Mouse (Mus musculus): ENCODE results near the gene Srpr. TPM values are rescaled to one million over a fixed set of nuclear protein-coding genes. Genes with fewer than 3 reads are reported as not detected.

The Srpr gene
- polyA plus RNA-seq, 1 experiment, result not detected

GRCm38 (mm10) chr9:35264509-35264908 lies 64.5 kb downstream of the Srpr start:
- 89% methylated on average over 3 of the region's 3 CpGs for WGBS
- no peak for TF ChIP-seq CTCF (IDR thresholded peaks at IDR 0.05; ENCODE audit: insufficient read depth, low read depth, low read length)
- TF ChIP-seq POLR2A (IDR thresholded peaks at IDR 0.05; ENCODE audit: insufficient read depth, low read depth, low read length), result no peak

GRCm38 (mm10) chr9:35267146-35267975 lies 67.4 kb downstream of the Srpr start, which contains the start of the genes Fam118b and Rpusd4:
Gene Fam118b (minus strand): TSS chr9:35267805.
Gene Rpusd4 (plus strand): TSS chr9:35267865.
- Histone ChIP-seq H3K27ac (ENCODE audit: insufficient read depth, low read depth, low read length) (peak within 1 kb of the TSS; percentile 58), H3K4me1 (ENCODE audit: control insufficient read depth, insufficient read depth, low read length) (peaks cover 2% of the 10 kb centered on the region; the same call in 1 of the 2 replicates), H3K4me3 (ENCODE audit: insufficient read depth, low read depth, low read length) (peak within 1 kb of the TSS; percentile 66)
- WGBS, result under 1% methylated on average over 62 of the region's 62 CpGs
- TF ChIP-seq POLR2A (IDR thresholded peaks at IDR 0.05; ENCODE audit: insufficient read depth, low read depth, low read length), result peak; percentile 96
- TF ChIP-seq CTCF (IDR thresholded peaks at IDR 0.05; ENCODE audit: insufficient read depth, low read depth, low read length), result no peak

More at GRCm38 (mm10) chr9:35264509-35264908, 64.5 kb downstream of the Srpr start:
- no peak overlapping the region for H3K27ac ChIP-seq (ENCODE audit: insufficient read depth, low read depth, low read length)
- peaks cover 2% of the 10 kb centered on the region; the same call in 1 of the 2 replicates for H3K4me1 ChIP-seq (ENCODE audit: control insufficient read depth, insufficient read depth, low read length)
- H3K4me3 ChIP-seq (ENCODE audit: insufficient read depth, low read depth, low read length), result no peak overlapping the region

GRCm38 (mm10) chr9:35267976-35268715 lies 68.2 kb downstream of the Srpr start:
- 2% methylated on average over 21 of the region's 21 CpGs for WGBS
- peaks cover 2% of the 10 kb centered on the region; the same call in 1 of the 2 replicates for H3K4me1 ChIP-seq (ENCODE audit: control insufficient read depth, insufficient read depth, low read length)
- H3K4me3 ChIP-seq (ENCODE audit: insufficient read depth, low read depth, low read length), result peak overlapping the region; percentile 66
- peak overlapping the region; percentile 58; the same call in 1 of the 2 replicates for H3K27ac ChIP-seq (ENCODE audit: insufficient read depth, low read depth, low read length)
- TF ChIP-seq POLR2A (IDR thresholded peaks at IDR 0.05; ENCODE audit: insufficient read depth, low read depth, low read length) (no peak), CTCF (IDR thresholded peaks at IDR 0.05; ENCODE audit: insufficient read depth, low read depth, low read length) (no peak)

GRCm38 (mm10) chr9:35277855-35278365 lies 77.9 kb downstream of the Srpr start:
- TF ChIP-seq POLR2A (IDR thresholded peaks at IDR 0.05; ENCODE audit: insufficient read depth, low read depth, low read length) (no peak), CTCF (IDR thresholded peaks at IDR 0.05; ENCODE audit: insufficient read depth, low read depth, low read length) (no peak)
- H3K4me1 ChIP-seq (ENCODE audit: control insufficient read depth, insufficient read depth, low read length), result no peaks in the 10 kb centered on the region
- H3K27ac ChIP-seq (ENCODE audit: insufficient read depth, low read depth, low read length), result no peak overlapping the region
- WGBS, result 82% methylated on average over 3 of the region's 3 CpGs
- no peak overlapping the region for H3K4me3 ChIP-seq (ENCODE audit: insufficient read depth, low read depth, low read length)

GRCm38 (mm10) chr9:35278451-35278850 lies 78.5 kb downstream of the Srpr start:
- 85% methylated on average over 4 of the region's 4 CpGs for WGBS
- H3K4me1 ChIP-seq (ENCODE audit: control insufficient read depth, insufficient read depth, low read length), result no peaks in the 10 kb centered on the region
- no peak for TF ChIP-seq CTCF (IDR thresholded peaks at IDR 0.05; ENCODE audit: insufficient read depth, low read depth, low read length)
- TF ChIP-seq POLR2A (IDR thresholded peaks at IDR 0.05; ENCODE audit: insufficient read depth, low read depth, low read length), result no peak
- H3K27ac ChIP-seq (ENCODE audit: insufficient read depth, low read depth, low read length), result no peak overlapping the region
- no peak overlapping the region for H3K4me3 ChIP-seq (ENCODE audit: insufficient read depth, low read depth, low read length)

- Histone ChIP-seq H3K27ac (ENCODE audit: insufficient read depth, low read depth, low read length) (no peak overlapping the region), H3K4me3 (ENCODE audit: insufficient read depth, low read depth, low read length) (no peak overlapping the region), H3K4me1 (ENCODE audit: control insufficient read depth, insufficient read depth, low read length) (no peaks in the 10 kb centered on the region)
- 14% methylated on average over 5 of the region's 5 CpGs for WGBS
- no peak for TF ChIP-seq CTCF (IDR thresholded peaks at IDR 0.05; ENCODE audit: insufficient read depth, low read depth, low read length)
- no peak for TF ChIP-seq POLR2A (IDR thresholded peaks at IDR 0.05; ENCODE audit: insufficient read depth, low read depth, low read length)
These were observed 82.3 kb downstream of the Srpr start for GRCm38 (mm10) chr9:35282006-35282850.

GRCm38 (mm10) chr9:35282851-35283200 lies 82.9 kb downstream of the Srpr start:
- Histone ChIP-seq H3K4me1 (ENCODE audit: control insufficient read depth, insufficient read depth, low read length) (no peaks in the 10 kb centered on the region), H3K27ac (ENCODE audit: insufficient read depth, low read depth, low read length) (no peak overlapping the region), H3K4me3 (ENCODE audit: insufficient read depth, low read depth, low read length) (no peak overlapping the region)
- TF ChIP-seq CTCF (IDR thresholded peaks at IDR 0.05; ENCODE audit: insufficient read depth, low read depth, low read length), result no peak
- TF ChIP-seq POLR2A (IDR thresholded peaks at IDR 0.05; ENCODE audit: insufficient read depth, low read depth, low read length), result no peak
- 69% methylated on average over 5 of the region's 5 CpGs for WGBS

- TF ChIP-seq CTCF (IDR thresholded peaks at IDR 0.05; ENCODE audit: insufficient read depth, low read depth, low read length), result no peak
- TF ChIP-seq POLR2A (IDR thresholded peaks at IDR 0.05; ENCODE audit: insufficient read depth, low read depth, low read length), result no peak
- H3K27ac ChIP-seq (ENCODE audit: insufficient read depth, low read depth, low read length), result no peak overlapping the region
- no peak overlapping the region for H3K4me3 ChIP-seq (ENCODE audit: insufficient read depth, low read depth, low read length)
- WGBS, result 92% methylated on average over 13 of the region's 13 CpGs
- no peaks in the 10 kb centered on the region for H3K4me1 ChIP-seq (ENCODE audit: control insufficient read depth, insufficient read depth, low read length)
These were observed 83.6 kb downstream of the Srpr start for GRCm38 (mm10) chr9:35283415-35284069.

Measured in olfactory bulb, adult 2 months (tissue).